Mouse (Mus musculus) layer of hippocampus, adult 18-20 months (tissue): Measurements from ENCODE around the gene Farsa. TPM values are rescaled to one million over a fixed set of nuclear protein-coding genes. Genes with fewer than 3 reads are reported as not detected.

ENCODE experiments used
- DNase-seq, 2 experiments: peaks; one replicate each; pipeline ENCODE4 v3.0.0; 2022; ENCODE audit warnings: low spot score in 2 of 2
- total RNA-seq, 2 experiments: library from RNA; stranded (reverse); gene quantifications; 2 replicates each; pipeline ENCODE4 v1.2.3; 2021

The Farsa gene
- total RNA-seq, 2 experiments from 2014 or later: 48.8 to 50.1 TPM

DNA sequence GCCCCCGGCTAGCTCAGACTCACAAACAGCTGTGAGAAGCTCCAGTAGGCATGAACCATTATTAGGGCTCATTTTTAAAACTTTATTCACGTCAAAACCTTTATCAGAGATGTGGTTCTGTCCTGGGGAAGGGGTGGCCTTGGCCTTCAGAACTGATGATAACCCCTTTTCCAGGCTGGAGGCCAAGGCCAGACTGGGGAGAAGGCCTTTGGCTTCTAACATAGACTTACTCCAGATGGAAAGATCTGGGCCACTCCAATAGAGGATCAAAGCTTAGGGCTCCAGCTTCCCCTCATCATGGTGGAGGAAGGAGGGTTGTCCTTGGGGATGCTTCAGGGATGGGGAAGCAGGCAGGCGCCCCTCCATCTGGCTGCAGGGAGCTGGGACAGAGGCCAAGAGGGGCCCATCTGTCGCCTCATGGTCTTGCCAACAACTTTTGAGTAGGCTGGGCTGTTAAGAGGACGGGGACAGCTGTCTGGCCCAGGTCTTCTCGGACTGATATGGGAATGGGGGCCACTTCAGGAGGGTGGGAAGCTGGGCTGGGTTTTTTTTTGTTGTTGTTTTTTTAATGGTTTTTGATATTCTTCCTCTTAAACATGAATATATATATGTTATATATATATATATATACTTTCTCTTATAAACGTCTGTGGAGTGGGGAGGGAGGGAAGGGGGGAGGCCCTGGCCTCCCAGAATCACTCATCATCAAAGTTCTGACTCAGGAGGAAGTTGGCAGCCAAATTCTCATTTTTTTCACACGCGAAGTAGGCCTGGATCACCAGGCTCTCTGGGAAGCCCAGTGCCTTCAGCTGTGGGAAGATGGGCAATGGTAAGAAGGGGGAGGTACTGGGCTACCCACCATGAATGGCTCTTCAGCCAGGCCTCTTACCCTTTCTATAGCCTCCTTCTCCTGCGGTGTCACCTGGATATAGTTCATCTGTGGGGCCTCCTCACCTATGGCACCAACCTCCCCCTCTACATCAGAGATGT lies 21.6 kb upstream of the Farsa start:
- DNase-seq: peak; percentile 87 to 93

DNA sequence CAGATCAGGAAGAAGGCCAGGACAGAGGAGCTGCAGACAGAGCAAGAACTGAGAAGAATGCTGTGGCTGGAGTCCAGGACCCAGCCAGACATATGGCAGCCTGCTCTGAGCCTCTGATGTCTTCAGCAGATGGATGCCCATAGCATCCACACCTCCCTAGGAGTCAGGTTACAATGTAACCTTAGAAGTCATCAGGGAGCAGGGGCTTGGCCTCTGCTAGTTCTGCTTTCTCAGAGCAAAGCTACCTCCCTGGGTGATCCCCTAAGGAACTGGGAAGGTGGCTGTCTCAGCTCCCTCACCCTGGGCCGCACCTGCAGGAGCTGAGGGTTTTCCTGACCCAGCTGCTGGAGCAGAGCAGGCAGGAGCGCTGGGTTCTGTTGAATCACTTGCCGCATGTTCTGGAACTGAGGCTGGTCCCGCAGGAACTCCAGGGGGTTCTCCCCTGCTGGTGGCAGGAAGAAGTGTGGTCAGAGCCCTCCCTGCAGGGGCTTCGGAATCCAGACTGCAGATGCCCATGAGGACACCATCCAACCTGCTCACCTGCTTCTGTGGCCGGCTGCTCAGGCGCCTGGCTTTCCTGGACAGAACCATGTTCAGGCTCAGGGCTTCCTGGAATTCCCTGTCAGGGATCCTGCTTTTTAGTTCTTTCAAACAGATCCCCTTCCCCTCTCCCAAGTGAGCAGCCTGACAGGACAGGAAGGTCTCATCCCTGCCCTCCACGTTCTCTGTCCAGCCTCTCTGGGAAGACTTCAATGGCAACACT lies 19.5 kb upstream of the Farsa start:
- DNase-seq: no peak

DNA sequence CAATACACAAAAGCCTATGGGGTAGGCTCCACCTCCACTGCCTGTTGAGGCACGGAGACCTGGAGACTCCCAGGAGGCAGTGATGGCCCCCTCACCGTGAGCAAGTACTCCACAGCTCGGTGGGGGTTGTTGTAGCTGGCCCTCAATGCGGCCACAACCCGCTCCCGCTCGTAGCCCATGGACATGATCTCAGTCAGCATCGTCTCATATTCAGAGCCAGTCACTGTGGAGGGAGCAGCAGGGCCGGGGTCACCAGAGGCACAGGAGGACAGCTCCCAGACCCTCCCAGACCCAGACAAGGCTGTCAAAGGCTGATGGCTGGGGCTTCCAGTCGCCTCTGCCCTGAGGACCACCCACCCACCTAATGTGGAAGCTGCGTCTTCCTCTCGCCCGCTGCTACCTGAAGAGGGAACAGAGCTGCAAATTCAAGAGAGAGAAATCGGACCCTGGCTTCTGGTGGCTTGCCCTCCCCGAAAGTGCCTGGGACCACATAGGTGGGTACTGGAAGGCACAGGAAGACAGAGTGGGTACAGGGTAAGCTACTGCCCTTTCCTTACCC lies 18.8 kb upstream of the Farsa start:
- DNase-seq: no peak

DNA sequence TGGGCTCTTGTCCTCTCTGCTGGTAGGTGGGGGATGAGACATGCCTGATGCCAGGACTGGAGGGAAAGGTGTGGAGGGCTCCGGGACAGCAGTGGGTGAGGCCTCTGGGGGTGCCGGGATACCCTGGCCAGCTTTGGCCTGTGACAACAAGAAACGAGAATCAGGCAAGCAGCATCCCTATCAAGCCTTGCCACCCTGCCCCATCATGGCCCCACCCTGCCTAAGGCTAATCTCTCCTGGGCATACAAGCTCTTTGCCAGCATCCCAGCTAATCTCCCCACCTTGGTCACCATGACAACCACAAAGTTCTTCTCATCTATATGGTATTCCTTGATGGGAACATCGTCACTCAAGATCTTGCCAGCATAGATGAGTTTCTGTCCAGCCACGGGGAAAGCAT lies 18.3 kb upstream of the Farsa start:
- DNase-seq: no peak

DNA sequence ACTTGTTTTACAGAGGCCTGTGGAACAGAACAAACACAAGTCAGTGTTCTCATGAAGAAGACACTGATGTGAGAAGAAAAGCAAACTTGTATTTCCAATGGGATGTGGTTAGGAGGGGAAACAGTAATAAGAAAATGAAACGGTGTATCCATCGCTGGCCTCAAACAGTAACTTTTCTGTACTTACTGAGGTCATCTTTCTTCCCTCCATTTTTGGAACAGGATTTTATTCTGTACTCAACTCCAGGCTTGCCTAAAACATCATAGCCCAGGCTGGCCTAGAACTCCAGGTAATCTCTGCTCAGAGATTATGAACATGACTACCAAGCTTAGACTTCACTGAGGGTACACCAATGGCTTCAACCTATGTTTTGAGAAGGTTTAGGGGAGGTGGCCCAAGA lies 17.4 kb upstream of the Farsa start:
- DNase-seq: no peak

DNA sequence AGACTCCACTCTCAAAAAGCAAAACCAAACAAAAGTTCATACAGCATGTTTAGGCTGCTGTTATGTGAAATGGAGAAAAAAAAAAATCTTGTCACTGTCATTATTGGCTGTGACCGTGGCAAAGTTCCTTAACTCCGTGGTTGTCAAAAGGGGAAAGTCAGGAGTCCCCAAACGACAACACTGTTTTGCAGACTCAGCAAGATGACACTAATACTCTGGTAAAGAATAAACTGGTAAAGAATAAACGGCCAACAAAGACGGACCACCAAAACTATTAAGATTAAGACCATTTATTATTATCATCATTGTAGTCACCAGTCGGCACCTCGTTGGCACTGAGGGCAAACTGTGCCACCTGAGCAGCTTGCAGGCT lies 16.9 kb upstream of the Farsa start:
- no peak for DNase-seq

DNA sequence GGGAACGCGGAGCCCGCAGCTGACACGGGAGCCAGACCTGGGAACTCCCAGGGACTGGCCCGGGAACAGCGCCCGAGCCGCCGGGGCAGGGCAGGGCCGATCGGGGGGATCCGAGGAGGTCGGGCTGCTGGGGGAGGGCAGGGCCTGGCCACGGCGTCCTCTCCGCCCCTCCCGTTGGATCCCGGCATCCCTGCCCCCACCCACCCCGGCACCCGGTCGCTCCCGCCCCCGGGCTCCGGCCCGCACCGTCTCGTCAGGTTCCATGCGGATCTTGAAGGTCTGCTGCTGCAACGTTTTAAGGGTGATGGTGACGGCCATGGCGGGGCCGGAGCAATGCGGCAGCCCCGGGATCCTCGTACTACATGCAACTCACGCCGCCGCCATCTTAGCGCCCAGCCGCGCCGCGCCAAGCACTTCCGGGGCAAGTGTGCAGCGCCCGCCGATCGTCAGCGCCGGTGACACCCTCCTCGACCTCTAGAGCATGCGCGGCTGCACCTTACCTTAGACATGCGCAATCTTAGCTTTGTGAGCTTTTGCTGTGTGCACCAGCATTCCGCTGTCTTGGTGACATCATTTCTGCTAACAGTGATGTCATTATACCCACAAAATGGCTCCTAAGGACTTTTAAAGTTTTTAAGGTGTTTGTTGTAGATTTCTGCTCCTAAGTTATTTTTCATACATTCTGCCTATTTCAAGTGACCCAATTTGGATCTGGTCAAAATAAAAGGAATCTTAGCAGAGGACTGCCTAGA lies 16.4 kb upstream of the Farsa start, which contains the start of gene Rad23a:
TSS of gene Rad23a (minus strand) at position 418 of the 752 bp plus-strand sequence.
- DNase-seq: peak; percentile 93 to 95

DNA sequence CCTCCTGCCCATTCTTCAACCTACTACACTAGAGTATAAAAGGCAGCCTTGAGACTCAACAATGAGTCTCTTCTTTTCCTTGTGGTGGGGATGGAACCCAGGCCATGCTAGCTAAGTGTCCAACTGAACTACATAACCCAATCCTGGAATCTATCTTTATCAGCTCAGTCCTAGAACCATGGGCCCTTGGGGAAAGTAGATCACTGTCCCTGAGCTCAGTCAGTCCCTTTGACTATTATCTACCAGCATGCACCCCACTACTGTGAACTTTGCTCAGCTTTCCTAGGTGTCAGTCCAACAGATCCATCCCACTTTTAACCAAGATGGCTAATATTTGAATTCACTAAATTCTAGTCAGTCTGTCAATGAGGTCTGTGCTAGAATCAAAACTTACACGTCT lies 15.3 kb upstream of the Farsa start:
- no peak for DNase-seq

DNA sequence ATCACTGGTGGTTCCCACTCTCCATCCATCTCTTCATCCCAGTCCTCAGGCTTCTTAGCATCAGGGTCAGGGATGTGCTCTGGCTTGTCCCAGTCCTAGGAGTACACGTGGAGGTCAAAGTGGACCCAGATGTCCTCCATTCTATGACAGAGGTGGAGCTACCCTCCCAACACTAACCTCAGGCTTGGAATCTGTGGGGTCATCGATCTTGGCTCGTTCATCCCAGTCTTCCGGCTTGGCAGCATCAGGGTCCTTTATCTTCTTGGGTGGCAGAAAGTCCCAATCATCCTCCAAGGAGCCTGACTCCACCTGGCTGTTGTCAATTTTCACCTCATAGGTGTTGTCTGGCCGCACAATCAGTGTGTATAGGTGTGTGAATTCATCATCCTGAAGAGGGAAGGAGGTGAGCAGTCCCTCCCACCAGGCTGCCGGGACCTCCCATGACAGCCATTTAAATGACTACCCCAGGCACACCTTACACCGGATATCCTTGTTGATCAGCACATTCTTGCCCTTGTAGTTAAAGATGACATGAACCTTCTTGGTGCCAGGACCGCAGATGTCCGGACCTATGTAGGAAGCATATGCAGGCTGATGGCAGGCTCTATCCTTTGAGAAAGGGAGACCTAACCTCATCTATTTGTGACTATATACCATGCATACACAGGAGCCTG lies 12.3 kb upstream of the Farsa start:
- no peak for DNase-seq

DNA sequence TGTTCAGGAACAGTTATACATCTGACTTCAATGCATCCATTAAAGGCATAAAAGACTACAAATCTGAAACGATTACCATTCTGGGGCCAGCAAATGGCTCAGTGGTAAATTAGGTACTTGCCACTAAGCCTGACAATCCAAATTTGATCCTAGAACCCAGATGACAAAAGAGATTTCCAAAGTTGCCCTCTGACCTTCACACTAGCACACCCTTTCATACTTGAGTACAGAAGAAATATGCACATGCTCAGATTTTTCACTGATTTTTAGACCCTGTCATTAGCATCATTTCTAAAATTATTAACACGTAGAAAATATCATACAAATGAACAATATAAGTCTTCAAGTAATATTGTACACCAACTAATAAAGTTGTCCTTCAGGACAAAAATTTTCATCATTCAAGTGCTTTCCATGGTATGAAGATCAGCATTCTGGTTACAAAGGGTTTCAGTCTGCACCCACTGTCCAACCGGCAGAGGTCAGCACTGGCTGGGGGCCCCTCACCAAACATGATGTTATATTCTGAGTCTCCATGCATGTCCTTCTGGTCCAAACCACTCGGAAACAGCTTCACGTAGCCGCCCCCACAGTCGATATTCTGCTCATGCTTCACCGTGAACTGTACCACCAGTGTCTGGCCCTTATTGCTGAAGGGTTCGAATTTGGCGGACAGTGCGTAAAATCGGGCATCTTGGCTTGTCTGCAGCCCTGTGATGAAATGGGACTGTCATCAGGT lies 11.3 kb upstream of the Farsa start:
- no peak for DNase-seq

DNA sequence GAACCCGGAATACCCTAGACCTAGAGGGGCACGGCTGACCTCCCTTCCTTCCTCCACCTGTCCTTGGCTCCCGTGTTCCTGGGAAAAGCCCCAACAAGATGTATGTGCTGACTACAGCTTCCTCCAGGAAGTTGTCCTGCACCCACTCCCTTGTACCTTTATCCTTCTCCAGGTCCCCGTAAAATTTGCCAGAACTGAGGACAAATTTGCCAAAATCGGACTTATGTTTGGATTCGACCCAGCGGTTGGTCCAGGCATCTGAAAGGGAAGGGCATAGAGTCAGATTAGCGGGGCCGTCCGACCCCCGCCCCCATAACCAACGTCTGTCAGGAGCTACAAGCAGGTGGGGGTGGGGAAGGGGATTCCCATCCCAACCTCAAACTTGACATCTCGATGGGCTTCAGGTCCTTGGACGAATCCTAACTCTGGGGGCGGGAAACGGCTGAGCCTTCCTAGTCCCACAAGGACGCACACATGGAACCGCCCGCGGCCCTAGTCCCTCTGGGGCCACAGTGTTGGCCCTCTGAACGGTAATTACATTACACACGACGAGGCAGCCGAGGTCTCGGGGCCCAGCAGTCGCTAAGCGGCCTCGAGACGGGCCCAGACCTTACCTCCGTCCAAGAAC lies 10.6 kb upstream of the Farsa start:
- DNase-seq: peak; percentile 37 to 50

DNA sequence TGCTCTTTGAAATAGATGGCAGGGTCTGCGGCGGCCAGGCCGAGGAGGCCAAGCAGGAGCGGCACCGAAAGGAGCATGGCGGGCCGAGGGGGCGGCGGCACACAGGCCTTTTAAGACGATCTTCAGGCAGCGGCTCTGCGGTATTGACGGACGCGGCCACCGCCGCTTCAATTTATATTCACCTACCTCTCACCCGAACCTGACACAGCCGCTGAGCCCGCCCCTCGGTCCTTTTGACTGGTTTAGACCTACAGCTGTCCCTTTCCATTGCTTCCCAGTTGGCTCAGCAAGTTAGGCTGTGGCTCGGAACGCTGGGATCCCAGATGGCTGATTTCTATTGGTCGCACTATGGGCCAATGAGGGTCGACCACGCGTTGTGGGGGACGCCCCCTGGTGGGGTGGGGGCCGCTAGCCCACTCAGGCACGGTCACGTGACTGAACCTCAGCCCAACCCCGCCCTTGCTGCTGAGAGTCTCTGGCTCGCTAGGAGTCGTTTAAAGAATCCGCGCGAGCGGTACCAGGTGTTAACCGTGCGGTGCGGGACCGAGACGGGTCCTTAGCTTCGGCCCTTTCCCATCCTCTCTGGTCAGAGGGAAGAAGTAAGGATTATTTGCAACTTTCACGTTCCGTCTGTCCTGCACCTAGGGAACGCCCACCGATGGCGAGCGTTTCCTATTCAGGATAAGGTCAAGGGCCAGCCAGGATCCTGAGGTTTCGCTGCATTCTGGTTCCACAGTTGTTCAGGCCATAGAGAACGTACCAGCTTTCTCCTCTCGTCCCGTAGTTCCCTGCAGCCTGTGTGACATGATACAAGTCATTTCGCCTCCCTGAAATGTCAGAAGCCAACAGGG lies 9.8 kb upstream of the Farsa start, which contains the start of gene Calr:
TSS of gene Calr (minus strand) at position 213 of the 851 bp plus-strand sequence.
- peak; percentile 100 for DNase-seq

DNA sequence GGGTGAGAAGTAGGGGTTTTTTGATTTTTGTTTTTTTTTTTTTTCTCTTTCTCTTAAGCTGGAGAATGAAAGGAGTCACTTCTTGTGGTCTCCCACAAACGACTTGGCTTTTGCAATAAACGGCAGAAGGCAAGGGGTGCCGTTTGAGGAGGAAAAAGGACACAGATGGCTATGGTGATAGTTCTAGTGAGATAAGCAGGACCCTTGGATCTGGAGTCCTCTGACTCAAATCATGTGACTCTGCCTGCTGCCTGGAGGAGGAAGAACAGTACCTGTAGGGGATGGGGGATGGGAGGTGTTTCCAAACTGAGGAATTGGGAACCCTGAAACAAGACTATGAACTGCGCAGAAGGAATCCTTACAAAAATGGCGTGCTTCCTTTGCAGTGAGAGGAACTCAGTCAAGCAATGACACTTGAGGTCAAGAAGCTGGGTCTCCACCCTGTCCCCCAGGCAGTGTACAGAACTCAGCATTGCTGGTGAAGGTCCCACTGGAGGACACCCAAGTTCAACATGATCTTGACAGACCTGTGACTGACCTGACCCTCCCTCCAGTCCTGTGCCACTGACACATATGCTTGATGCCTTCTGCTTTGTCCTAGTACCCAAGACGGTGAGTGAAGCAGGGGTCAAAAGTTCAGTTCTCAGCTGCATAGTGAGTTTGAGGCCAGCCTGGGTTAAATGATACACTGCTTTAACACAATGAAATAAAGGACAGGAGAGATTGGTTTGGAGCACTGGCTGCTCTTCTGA lies 8.9 kb upstream of the Farsa start:
- no peak for DNase-seq

DNA sequence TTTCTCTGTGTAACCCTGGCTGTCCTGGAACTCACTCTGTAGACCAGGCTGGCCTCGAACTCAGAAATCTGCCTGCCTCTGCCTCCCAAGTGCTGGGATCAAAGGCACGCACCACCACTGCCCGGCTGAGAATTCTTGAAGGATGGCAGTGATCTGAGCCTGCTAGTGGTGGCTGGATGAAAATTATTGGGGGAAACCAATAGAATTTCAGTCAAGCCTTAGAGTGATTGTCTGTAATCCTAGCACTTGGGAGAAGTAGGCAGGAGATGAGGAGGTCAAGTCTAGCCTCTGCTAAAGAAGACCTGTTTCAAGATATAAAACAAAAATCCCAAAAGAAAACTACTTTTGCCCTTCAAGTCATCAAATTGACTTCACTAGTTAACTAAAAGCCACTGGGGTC lies 355 bp upstream of the Farsa start:
- no peak for DNase-seq

DNA sequence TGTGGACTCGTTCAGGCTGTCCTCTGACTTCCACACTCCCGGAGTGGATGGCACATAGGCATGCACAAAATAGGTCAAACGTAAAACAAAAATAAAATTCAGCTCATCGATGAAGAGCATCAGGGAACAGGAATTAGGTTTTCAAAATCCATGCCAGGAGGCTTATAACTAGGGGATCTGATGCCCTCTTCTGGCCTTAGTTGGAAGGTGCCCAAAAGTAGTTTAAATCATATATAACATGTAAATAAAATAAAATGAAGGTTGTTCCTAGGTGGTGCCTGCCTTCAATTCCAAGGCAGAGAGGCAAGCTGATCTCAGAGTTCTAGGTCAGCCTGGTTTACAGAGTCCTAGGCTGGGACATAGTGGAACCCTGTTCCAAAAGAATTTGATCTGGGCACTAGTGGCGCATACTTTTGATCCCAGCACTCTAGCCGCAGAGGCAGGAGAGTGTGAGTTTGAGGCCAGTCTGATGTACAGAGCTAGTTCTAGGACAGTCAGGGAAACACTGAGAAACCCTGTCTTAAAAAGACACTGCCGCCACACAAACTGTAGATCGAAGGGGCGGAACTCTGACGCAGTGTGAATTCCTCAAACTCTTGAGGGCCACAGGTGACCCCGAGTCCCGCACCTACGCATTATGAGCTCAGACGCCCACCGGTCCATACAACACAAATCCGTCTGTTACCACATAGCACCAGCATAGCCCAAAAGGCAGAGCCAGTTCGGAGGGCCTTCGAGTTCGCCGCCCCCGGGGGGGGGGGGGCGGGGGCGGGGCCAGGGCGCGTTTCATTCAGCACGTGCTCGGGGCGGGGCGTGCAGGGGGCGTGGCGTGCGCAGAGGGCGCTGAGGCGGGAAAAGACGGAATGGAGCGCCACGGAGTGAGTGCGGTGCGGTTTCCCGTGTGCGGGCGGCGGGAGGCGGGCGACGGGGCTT lies 14.9 kb downstream of the Farsa start, which contains the start of gene Syce2:
TSS of gene Syce2 (plus strand) at position 736 of the 933 bp plus-strand sequence.
- peak in 1 of 2 experiments; percentile 37 for DNase-seq

DNA sequence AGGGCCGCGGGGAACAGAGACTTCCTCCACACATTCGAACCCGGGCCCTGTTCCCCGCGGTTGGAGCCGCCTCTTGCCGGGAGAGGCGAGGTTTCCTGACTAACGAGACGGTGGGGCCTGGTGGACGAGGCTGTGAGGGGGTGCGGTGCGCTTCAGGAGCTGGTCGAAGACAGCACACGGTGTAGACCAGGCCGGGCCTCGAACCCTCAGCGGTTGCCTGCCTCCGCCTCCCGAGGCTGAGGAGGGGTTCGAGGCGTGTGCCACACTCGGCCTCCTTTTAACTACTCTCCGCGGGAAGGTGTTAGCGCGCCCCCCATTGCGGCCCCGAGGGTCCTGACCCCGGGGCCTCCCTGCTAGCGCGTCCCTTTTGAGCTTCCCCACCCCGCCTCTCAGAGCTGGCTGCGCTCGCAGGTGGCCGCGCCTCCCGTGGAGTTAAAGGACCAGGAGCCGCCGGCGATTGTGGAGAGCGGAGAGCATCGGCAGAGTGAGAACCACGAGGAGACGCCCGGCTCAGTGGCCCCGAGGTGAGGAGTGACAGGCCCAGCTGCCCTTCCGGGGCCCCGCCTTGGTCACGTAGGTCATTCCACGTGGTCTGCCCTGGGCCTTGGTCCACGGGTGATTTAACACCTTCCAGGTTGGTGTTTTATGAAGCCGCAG lies 15.6 kb downstream of the Farsa start:
- no peak for DNase-seq
